Comparison of ENCODE assay signal across 8 mouse cellular contexts in genomic region chr4:134402571-134403262, GRCm38 (mm10). TPM values are rescaled to one million over a fixed set of nuclear protein-coding genes. Genes with fewer than 3 reads are reported as not detected.
DNase-seq lines count a peak whose midpoint lies in the region; ATAC-seq and TF ChIP-seq lines count a peak whose summit lies in the region.

No protein-coding gene starts in this region.

- H3K4me2 ChIP-seq in kidney, embryonic 16.5 days (replicated peaks; ENCODE audit: low read depth, low read length): no peak overlapping the region

- 0 out of 2 replicates have a peak, but pooled peaks cover 3% of the 10 kb centered on the region for H3K79me2 ChIP-seq in liver, adult 2 months (ENCODE audit: control insufficient read depth, insufficient read depth, low read length)

- peaks cover 12% of the 10 kb centered on the region; the same call in 1 of the 2 replicates for H3K36me3 ChIP-seq in liver, adult 2 months (ENCODE audit: control insufficient read depth, insufficient read depth, low read length)
- no peaks in the 10 kb centered on the region for H3K36me3 ChIP-seq in kidney, embryonic 16.5 days (ENCODE audit: insufficient read depth, low read length)
- H3K36me3 ChIP-seq in megakaryocyte, embryonic 14.5 days (replicated peaks; ENCODE audit: low read length): peaks cover 32% of the 10 kb centered on the region
- H3K36me3 ChIP-seq in forebrain, embryonic 10.5 days (replicated peaks): no peaks in the 10 kb centered on the region

- no peaks in the 10 kb centered on the region for H3K9me3 ChIP-seq in kidney, embryonic 16.5 days (ENCODE audit: low read length)
- no peaks in the 10 kb centered on the region for H3K9me3 ChIP-seq in megakaryocyte, embryonic 14.5 days
- H3K9me3 ChIP-seq in forebrain, embryonic 10.5 days: no peaks in the 10 kb centered on the region

- H3K27ac ChIP-seq in liver, adult 2 months (replicated peaks; ENCODE audit: insufficient read depth, low read depth, low read length): no peak overlapping the region
- no peak overlapping the region for H3K27ac ChIP-seq in kidney, embryonic 16.5 days (ENCODE audit: low read length)
- no peak overlapping the region for H3K27ac ChIP-seq in forebrain, embryonic 10.5 days

- TF ChIP-seq POLR2A in liver, adult 2 months (IDR thresholded peaks at IDR 0.05; ENCODE audit: extremely low read depth, insufficient read depth, low read length): no peak

- H3K4me1 ChIP-seq in liver, adult 2 months (ENCODE audit: control insufficient read depth, insufficient read depth, low read length): peaks cover 17% of the 10 kb centered on the region
- peaks cover 16% of the 10 kb centered on the region for H3K4me1 ChIP-seq in kidney, embryonic 16.5 days (ENCODE audit: insufficient read depth, low read length)
- H3K4me1 ChIP-seq in megakaryocyte, embryonic 14.5 days: peaks cover 63% of the 10 kb centered on the region
- peaks cover 38% of the 10 kb centered on the region for H3K4me1 ChIP-seq in forebrain, embryonic 10.5 days

- DNase-seq in liver, adult 2 months (ENCODE audit: extremely low read depth, low read depth, low spot score): peak; percentile 52
- no peak for DNase-seq in liver
- DNase-seq in gastrocnemius, postnatal 36 days: peak; percentile 20 to 32
- DNase-seq in spleen, adult 18-20 months: no peak
- DNase-seq in embryo, embryonic 10 days (ENCODE audit: low spot score): no peak
- DNase-seq in forebrain, embryonic 10.5 days (ENCODE audit: extremely low spot score, low spot score): no peak

- 54% methylated on average over 16 of the region's 16 CpGs for WGBS in liver, adult 2 months
- WGBS in kidney, embryonic 16.5 days: 60% methylated on average over 16 of the region's 16 CpGs
- WGBS in forebrain, embryonic 10.5 days: 84% methylated on average over 16 of the region's 16 CpGs

- no peak overlapping the region for H3K4me3 ChIP-seq in liver, adult 2 months (ENCODE audit: insufficient read depth, low read depth, low read length)
- no peak overlapping the region for H3K4me3 ChIP-seq in kidney, embryonic 16.5 days (ENCODE audit: low read length)
- H3K4me3 ChIP-seq in megakaryocyte, embryonic 14.5 days (replicated peaks): peak overlapping the region; percentile 93
- H3K4me3 ChIP-seq in forebrain, embryonic 10.5 days: no peak overlapping the region

- ATAC-seq in kidney, embryonic 16.5 days (ENCODE audit: low FRiP score, low TSS enrichment): peak; percentile 42; the same call in 1 of the 2 replicates

- no peak for TF ChIP-seq CTCF in liver, adult 2 months (IDR thresholded peaks at IDR 0.05; ENCODE audit: low read depth, low read length)

- H3K27me3 ChIP-seq in liver, adult 2 months (ENCODE audit: control insufficient read depth, insufficient read depth, low read length): no peaks in the 10 kb centered on the region
- H3K27me3 ChIP-seq in kidney, embryonic 16.5 days (ENCODE audit: insufficient read depth, low read length): no peaks in the 10 kb centered on the region
- peaks cover 2% of the 10 kb centered on the region for H3K27me3 ChIP-seq in megakaryocyte, embryonic 14.5 days (replicated peaks)
- peaks cover 8% of the 10 kb centered on the region; the same call in 1 of the 2 replicates for H3K27me3 ChIP-seq in forebrain, embryonic 10.5 days (ENCODE audit: poor library complexity, severe bottlenecking)

- no peak overlapping the region for H3K9ac ChIP-seq in liver, adult 2 months (ENCODE audit: low read depth, low read length)
- no peak overlapping the region for H3K9ac ChIP-seq in kidney, embryonic 16.5 days (replicated peaks; ENCODE audit: low read length)

- intact Hi-C loops in gastrocnemius, postnatal 36 days (cut with DNase I): no loop called here

RNA-seq across cellular contexts. Expression of gene Pafah2, which starts 6.6 kb away (rescaled TPM):
- 74.7 and 78.2 TPM in 2 replicates for total RNA-seq in liver, adult 2 months (2014; rRNA removed)
- 79.3 and 116 TPM in 2 replicates for polyA plus RNA-seq in liver, adult 2 months (2012; rRNA removed)
- total RNA-seq in gastrocnemius, postnatal 36 days (2021): 1 to 10 TPM; 1.8 to 4.0 TPM
- polyA plus RNA-seq in kidney, embryonic 16.5 days (2015; fragmentation: Nextera tagmentation; extraction: Ambion mirVana): 19.5 and 20.1 TPM in 2 replicates
- 2.4 and 3.8 TPM in 2 replicates for polyA plus RNA-seq in megakaryocyte, embryonic 14.5 days (2012; ENCODE audit: insufficient read depth, low replicate concordance)
- polyA plus RNA-seq in forebrain, embryonic 10.5 days (2016; fragmentation: Nextera tagmentation; extraction: Ambion mirVana): 6.3 and 6.4 TPM in 2 replicates

RNA-seq across cellular contexts. Expression of gene Extl1, which starts 19.1 kb away (rescaled TPM):
- total RNA-seq in liver, adult 2 months (2014; rRNA removed): 0.47 and 1.6 TPM in 2 replicates
- 5.6 and 6.6 TPM in 2 replicates for polyA plus RNA-seq in liver, adult 2 months (2012; rRNA removed)
- 10 to 100 TPM; 25.9 to 29.9 TPM for total RNA-seq in gastrocnemius, postnatal 36 days (2021)
- polyA plus RNA-seq in kidney, embryonic 16.5 days (2015; fragmentation: Nextera tagmentation; extraction: Ambion mirVana): 0.32 and 0.61 TPM in 2 replicates
- polyA plus RNA-seq in megakaryocyte, embryonic 14.5 days (2012; ENCODE audit: insufficient read depth, low replicate concordance): not detected in 2 replicates
- 0.22 and 0.27 TPM in 2 replicates for polyA plus RNA-seq in forebrain, embryonic 10.5 days (2016; fragmentation: Nextera tagmentation; extraction: Ambion mirVana)

RNA-seq across cellular contexts. Expression of gene Slc30a2, which starts 59.7 kb away (rescaled TPM):
- under 0.01 and 0.07 TPM in 2 replicates for total RNA-seq in liver, adult 2 months (2014; rRNA removed)
- not detected in 2 replicates for polyA plus RNA-seq in liver, adult 2 months (2012; rRNA removed)
- total RNA-seq in gastrocnemius, postnatal 36 days (2021): 10 to 100 TPM in 1 of 2 experiments, 1 to 10 TPM in 1; 3.8 to 22.3 TPM
- polyA plus RNA-seq in kidney, embryonic 16.5 days (2015; fragmentation: Nextera tagmentation; extraction: Ambion mirVana): 0.92 and 1.4 TPM in 2 replicates
- 1.1 TPM in 1 of 2 replicates, not detected in the other for polyA plus RNA-seq in megakaryocyte, embryonic 14.5 days (2012; ENCODE audit: insufficient read depth, low replicate concordance)
- polyA plus RNA-seq in forebrain, embryonic 10.5 days (2016; fragmentation: Nextera tagmentation; extraction: Ambion mirVana): not detected in 2 replicates

Comparison
In these comparisons a context has a peak if more than half of its experiments do, and no peak if none do; other contexts are left out.
1. DNase-seq: peak in liver, adult 2 months (single experiment) and gastrocnemius, postnatal 36 days (2 of 2); none in liver (single experiment), spleen, adult 18-20 months (0 of 2), embryo, embryonic 10 days (single experiment) and forebrain, embryonic 10.5 days (single experiment).